Mouse (Mus musculus): Measurements from ENCODE around the gene Phf21a.
A peak's percentile ranks its signal among the peaks of the same experiment; 100 is the strongest.

Phf21a gene

GRCm38 (mm10) chr2:92240299-92240698 is 147.4 kb downstream of the Phf21a start:
- DNase-seq (ENCODE audit: low read depth), result no peak

DNA sequence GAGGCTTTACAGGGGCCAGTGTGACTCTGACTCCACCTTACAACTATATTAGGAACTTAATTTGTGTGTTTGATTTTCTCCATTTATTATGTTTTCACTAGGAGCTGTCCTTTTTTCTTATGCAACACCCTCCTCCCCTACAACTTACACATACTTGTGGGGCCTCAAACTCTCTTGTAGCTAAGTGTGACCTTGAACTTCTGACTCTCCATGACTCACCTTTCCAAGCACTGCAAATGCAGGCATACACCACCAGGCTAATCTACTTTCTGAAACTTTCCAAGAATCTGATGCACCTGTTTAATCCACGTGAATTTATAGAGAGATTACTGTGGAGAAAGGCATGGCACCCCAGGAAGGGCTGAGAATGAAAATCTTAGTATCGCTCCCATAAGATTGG is 147.9 kb downstream of the Phf21a start:
- DNase-seq (ENCODE audit: low read depth), result no peak

- DNase-seq (ENCODE audit: low read depth), result no peak
These were observed 148.4 kb downstream of the Phf21a start for GRCm38 (mm10) chr2:92241317-92241716.

DNA sequence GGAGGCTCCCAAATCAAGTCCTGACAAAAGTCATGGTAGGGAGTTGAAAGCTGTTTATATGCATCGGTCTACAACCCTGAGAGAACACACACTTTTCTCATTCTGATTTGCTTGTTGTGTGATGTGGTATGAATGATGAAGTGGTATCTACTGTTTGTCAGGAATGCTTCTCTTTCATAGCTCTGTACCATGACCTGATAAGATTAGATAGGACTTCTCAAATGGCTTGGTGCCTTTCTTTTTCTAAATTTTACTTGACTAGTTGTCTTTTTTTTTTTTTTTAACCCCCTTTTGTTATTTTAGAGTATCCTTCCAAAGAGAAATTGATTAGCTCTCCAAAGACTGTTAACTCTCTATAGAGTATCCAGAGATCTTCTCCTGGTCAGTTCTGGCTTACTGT is 153.2 kb downstream of the Phf21a start:
- no peak for DNase-seq (ENCODE audit: low read depth)

DNA sequence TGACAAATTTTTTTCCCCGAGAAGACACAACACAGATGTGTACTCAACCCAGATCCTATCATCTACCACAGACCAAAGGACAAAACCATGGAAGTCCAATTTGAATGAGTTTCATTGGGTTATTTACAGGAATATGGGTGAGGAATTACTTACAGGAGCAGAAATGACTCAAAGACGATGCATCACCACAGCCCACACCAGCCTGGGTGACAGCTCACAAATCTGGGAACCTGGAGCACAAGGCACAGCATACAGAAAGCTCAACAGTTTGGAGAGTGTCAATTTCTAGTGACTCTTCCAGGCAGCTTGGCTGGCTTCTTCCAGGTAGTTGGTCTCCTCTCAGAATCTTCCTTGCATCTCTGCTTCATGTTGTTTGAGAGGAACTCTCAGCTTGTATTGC is 154.8 kb downstream of the Phf21a start:
- no peak for DNase-seq (ENCODE audit: low read depth)

- no peak for DNase-seq (ENCODE audit: low read depth)
These were observed 157.6 kb downstream of the Phf21a start for GRCm38 (mm10) chr2:92250472-92250871.

- peak; percentile 43 for DNase-seq (ENCODE audit: low read depth)
These were observed 160.9 kb downstream of the Phf21a start for GRCm38 (mm10) chr2:92253777-92254176.

- DNase-seq (ENCODE audit: low read depth), result peak; percentile 63
These were observed 163.2 kb downstream of the Phf21a start for GRCm38 (mm10) chr2:92256141-92256540.

DNA sequence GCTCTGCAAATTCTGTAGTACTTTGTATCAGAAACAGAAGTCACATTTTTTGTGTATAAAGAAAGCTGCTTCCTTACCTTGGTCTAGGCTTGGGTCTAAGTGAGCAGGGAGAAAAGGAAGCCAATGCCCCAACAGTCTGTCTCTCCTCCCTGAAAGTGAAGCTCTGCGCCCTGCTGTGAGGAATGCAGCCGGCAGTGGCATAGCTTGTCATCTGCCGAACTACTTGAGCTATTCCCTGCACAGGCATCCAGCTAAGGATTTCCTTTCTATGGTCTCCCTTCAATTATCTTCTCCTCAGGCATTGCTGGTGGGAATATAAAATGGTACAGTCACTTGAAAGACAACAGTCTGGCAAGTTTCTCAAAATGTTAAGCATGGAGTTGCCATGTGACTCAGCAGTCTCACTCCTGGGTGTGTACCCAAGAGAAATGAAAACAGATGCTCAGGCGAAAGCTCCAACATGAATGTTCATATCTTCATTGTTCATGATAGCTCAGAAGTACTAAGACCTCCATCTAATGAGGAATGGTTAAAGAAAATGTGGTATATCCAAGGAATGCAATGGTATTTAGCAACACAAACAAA is 164.5 kb downstream of the Phf21a start:
- no peak for DNase-seq (ENCODE audit: low read depth)

- no peak for DNase-seq (ENCODE audit: low read depth)
These were observed 167.0 kb downstream of the Phf21a start for GRCm38 (mm10) chr2:92259924-92260323.

GRCm38 (mm10) chr2:92266100-92266617 is 173.2 kb downstream of the Phf21a start:
- DNase-seq (ENCODE audit: low read depth), result no peak

- DNase-seq (ENCODE audit: low read depth), result no peak
These were observed 176.3 kb downstream of the Phf21a start for GRCm38 (mm10) chr2:92269227-92269626.

DNA sequence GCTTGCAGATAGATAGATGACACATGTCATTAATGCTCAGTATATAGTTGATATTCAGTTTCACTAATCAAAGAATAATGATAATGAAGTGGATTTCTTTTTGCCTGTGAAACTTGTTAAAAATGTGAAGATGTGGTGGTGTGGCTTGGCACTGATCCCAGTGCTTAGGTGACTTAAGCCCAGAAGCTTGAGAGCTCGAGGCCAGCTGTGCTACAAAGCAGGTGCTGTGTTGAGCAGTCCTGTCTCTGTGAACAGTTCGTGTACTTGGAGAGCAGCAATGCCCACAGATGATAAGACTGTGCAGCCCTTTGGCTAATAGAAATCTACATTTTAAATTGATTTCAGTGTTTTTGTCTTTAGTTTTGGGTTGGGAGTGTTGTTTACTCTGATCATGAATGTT is 179.6 kb downstream of the Phf21a start:
- DNase-seq (ENCODE audit: low read depth), result no peak

DNA sequence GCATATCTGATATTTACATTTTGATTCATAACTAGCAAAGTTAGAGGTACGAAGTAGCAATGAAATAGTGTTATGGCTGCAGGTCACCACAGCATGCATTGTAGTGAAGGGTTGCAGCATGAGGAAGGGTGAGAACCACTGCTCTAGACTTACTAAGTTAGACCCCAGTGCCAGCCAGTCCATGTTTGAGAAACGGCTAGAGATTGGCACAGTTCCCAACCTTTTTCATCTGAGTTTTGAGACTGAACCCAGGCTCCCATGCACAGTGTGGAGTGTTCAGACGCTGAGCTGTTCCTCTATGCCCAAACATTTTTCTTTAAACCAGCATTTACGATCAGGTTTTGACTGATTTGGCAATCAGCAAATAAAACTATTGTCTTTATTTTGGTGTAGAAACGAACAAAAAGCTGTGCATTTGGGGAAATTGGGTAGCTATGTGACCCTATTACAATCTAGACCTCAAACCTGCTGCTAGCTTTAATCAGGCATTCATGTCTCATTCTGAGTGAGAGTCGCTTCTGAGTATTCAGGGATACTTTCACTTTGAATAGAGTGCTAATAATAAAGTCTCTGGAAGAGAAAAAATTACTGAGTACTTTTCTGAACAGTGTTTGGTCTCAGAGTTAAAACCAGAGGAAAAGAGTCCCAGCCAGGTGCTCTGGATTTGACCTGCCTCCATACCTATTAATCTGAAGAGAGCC is 180.3 kb downstream of the Phf21a start:
- no peak for DNase-seq (ENCODE audit: low read depth)

DNA sequence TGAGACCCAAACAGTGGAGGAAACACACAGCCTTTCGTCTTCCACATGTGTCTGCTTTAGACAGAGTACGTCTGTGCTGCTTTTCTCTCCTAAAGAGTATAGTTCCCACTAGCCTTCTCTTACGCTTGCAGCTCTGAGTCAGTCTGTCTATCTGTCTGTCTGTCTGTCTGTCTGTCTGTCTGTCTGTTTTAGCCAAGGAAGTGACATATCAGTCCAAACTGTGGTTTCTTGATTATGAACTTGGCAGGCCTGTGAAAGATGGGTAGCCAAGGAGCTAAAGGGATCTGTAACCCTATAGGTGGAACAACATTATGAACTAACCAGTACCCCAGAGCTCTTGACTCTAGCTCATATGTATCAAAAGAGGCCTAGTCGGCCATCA is 180.9 kb downstream of the Phf21a start:
- DNase-seq (ENCODE audit: low read depth), result no peak

- no peak for DNase-seq (ENCODE audit: low read depth)
These were observed 184.9 kb downstream of the Phf21a start for GRCm38 (mm10) chr2:92277787-92278186.

DNA sequence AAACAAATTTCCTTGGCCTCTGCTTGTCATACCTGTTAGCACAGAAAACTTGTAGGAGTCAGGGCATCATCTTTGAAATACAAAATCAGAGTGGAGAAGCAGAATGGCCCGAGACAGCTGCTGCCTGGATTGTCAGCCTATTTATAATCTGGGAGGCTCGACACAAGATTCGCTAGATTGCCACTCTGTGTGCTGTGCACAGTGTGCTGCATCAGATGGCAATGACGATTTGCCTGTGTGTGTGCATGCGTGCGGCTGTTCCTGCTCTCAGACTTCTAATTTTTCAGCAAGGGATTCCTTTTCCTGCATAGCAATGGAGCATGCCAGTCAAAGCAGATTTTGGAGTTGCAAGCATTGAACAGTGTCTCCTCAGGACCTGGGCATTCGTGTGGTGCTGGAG is 185.7 kb downstream of the Phf21a start:
- no peak for DNase-seq (ENCODE audit: low read depth)

- no peak for DNase-seq (ENCODE audit: low read depth)
These were observed 186.5 kb downstream of the Phf21a start for GRCm38 (mm10) chr2:92279398-92279797.

DNA sequence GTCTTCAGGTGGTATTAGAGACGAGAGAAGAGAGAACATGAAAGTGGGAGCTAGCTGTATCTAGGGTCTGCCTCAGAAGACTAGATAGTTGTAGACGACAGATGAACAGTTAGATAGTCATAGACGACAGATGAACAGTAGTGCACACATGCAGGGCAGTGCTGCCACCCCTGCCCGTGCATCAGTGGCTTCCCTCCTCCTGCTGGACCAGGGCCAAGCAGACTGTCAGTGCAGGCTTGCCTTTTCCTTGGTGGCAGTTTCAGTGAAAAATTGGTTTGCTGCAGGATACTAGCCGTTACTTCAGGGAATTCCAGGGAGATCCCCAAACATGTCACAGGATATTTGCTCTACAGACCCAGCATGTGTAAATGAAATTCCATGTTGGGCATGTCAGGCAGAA is 192.7 kb downstream of the Phf21a start:
- no peak for DNase-seq (ENCODE audit: low read depth)

- no peak for DNase-seq (ENCODE audit: low read depth)
These were observed 196.4 kb downstream of the Phf21a start for GRCm38 (mm10) chr2:92289335-92289734.

- no peak for DNase-seq (ENCODE audit: low read depth)
These were observed 198.6 kb downstream of the Phf21a start for GRCm38 (mm10) chr2:92291526-92291925.

- DNase-seq (ENCODE audit: low read depth), result peak; percentile 84
These were observed 203.5 kb downstream of the Phf21a start for GRCm38 (mm10) chr2:92296402-92296801.

GRCm38 (mm10) chr2:92299896-92300295 is 207.0 kb downstream of the Phf21a start:
- DNase-seq (ENCODE audit: low read depth), result no peak

Measured in naive thymus-derived CD4-positive, alpha-beta T cell, adult 2 months (primary cell).